Mouse (Mus musculus) embryo, embryonic 9.5 days (tissue): ENCODE results near the gene Cops9.

ENCODE experiments used
- DNase-seq: peaks from one replicate; pipeline ENCODE4 v3.0.0-alpha.2; 2017; ENCODE audit errors: extremely low spot score

Gene Cops9

GRCm38 (mm10) chr1:92646601-92647000 is 4.8 kb upstream of the Cops9 start:
- no peak for DNase-seq

- no peak for DNase-seq
Observed at GRCm38 (mm10) chr1:92646111-92646510, 4.3 kb upstream of the Cops9 start.

- DNase-seq: no peak
Observed at GRCm38 (mm10) chr1:92644916-92645315, 3.1 kb upstream of the Cops9 start.

- no peak for DNase-seq
Observed at GRCm38 (mm10) chr1:92643691-92644090, 1.9 kb upstream of the Cops9 start.

GRCm38 (mm10) chr1:92640393-92640792 is 1.4 kb downstream of the Cops9 start:
- no peak for DNase-seq

- no peak for DNase-seq
Observed at GRCm38 (mm10) chr1:92638736-92639135, 3.0 kb downstream of the Cops9 start.

GRCm38 (mm10) chr1:92638181-92638580 is 3.6 kb downstream of the Cops9 start:
- no peak for DNase-seq

- no peak for DNase-seq
Observed at GRCm38 (mm10) chr1:92637501-92638172, 4.1 kb downstream of the Cops9 start.

GRCm38 (mm10) chr1:92636676-92637075 is 5.1 kb downstream of the Cops9 start:
- no peak for DNase-seq

- no peak for DNase-seq
Observed at GRCm38 (mm10) chr1:92636015-92636414, 5.8 kb downstream of the Cops9 start.

GRCm38 (mm10) chr1:92634976-92635599 is 6.7 kb downstream of the Cops9 start:
- DNase-seq: no peak

GRCm38 (mm10) chr1:92634569-92634968 is 7.2 kb downstream of the Cops9 start:
- no peak for DNase-seq

GRCm38 (mm10) chr1:92633726-92634125 is 8.1 kb downstream of the Cops9 start:
- no peak for DNase-seq

- no peak for DNase-seq
Observed at GRCm38 (mm10) chr1:92632948-92633347, 8.8 kb downstream of the Cops9 start.

GRCm38 (mm10) chr1:92632196-92632595 is 9.6 kb downstream of the Cops9 start:
- DNase-seq: no peak

- DNase-seq: no peak
Observed at GRCm38 (mm10) chr1:92628227-92628626, 13.6 kb downstream of the Cops9 start.

GRCm38 (mm10) chr1:92618360-92618759 is 23.4 kb downstream of the Cops9 start:
- no peak for DNase-seq

- no peak for DNase-seq
Observed at GRCm38 (mm10) chr1:92617488-92617887, 24.3 kb downstream of the Cops9 start, which contains the start of gene Olfr12. Olfr12 (plus strand) TSS chr1:92617788.

- no peak for DNase-seq
Observed at GRCm38 (mm10) chr1:92616046-92616445, 25.7 kb downstream of the Cops9 start.

GRCm38 (mm10) chr1:92614516-92614915 is 27.3 kb downstream of the Cops9 start:
- no peak for DNase-seq

GRCm38 (mm10) chr1:92613175-92613574 is 28.6 kb downstream of the Cops9 start:
- DNase-seq: no peak

GRCm38 (mm10) chr1:92611008-92611407 is 30.8 kb downstream of the Cops9 start:
- peak; percentile 52 for DNase-seq

GRCm38 (mm10) chr1:92607711-92608110 is 34.1 kb downstream of the Cops9 start:
- DNase-seq: no peak

- DNase-seq: no peak
Observed at GRCm38 (mm10) chr1:92605482-92605881, 36.3 kb downstream of the Cops9 start, which contains the start of gene Olfr1410. Olfr1410 (plus strand) TSS chr1:92605782.
